Mouse (Mus musculus) embryonic facial prominence, embryonic 14.5 days (tissue): ENCODE data around the gene Arid5b. TPM values are rescaled to one million over a fixed set of nuclear protein-coding genes. Genes with fewer than 3 reads are reported as not detected.

Experiments used
- ATAC-seq: fragments of 200-750 bp; cut with Nextera tagmentation; 2 replicates; pipeline ENCODE4 v1.8.0; 2017; ENCODE audit warnings: low read depth, moderate number of reproducible peaks, moderate TSS enrichment
- DNase-seq: peaks from one replicate; pipeline ENCODE4 v3.0.0-alpha.2; 2015; ENCODE audit warnings: low spot score
- H3K27ac ChIP-seq: fragments of 300-500 bp; sonication (generic); replicated peaks from 2 replicates; pipeline ENCODE4 v1.5.1; 2014; ENCODE audit warnings: low read depth, mild to moderate bottlenecking, low read length, moderate library complexity
- H3K27me3 ChIP-seq: fragments of 300-500 bp; sonication (generic); replicated peaks from 2 replicates; pipeline ENCODE4 v1.6.1; 2014; ENCODE audit warnings: low read length; ENCODE audit not compliant: control insufficient read depth, insufficient read depth
- H3K36me3 ChIP-seq: fragments of 300-500 bp; sonication (generic); 2 replicates; pipeline ENCODE4 v1.6.1; 2014; ENCODE audit warnings: low read length, mixed read lengths; ENCODE audit not compliant: control insufficient read depth, insufficient read depth
- H3K4me1 ChIP-seq: fragments of 300-500 bp; sonication (generic); 2 replicates; pipeline ENCODE4 v1.6.1; 2014; ENCODE audit warnings: antibody characterized with exemption, low read length; ENCODE audit not compliant: control insufficient read depth, insufficient read depth
- H3K4me2 ChIP-seq: fragments of 300-500 bp; sonication (generic); 2 replicates; pipeline ENCODE4 v1.6.1; 2014; ENCODE audit warnings: low read depth, mild to moderate bottlenecking, low read length, moderate library complexity, mixed read lengths
- H3K4me3 ChIP-seq: fragments of 300-500 bp; sonication (generic); 2 replicates; pipeline ENCODE4 v1.5.1; 2014; ENCODE audit warnings: low read depth, mild to moderate bottlenecking, low read length
- H3K9ac ChIP-seq: fragments of 300-500 bp; sonication (generic); 2 replicates; pipeline ENCODE4 v1.6.1; 2014; ENCODE audit warnings: low read depth, mild to moderate bottlenecking, low read length, moderate library complexity, mixed read lengths
- H3K9me3 ChIP-seq: fragments of 300-500 bp; sonication (generic); 2 replicates; pipeline ENCODE4 v1.6.1; 2016; ENCODE audit warnings: low read length; ENCODE audit not compliant: control insufficient read depth
- WGBS: fragments of 180-500 bp; shearing (Covaris S2); extraction: QIAGEN DNeasy Blood & Tissue Kit; methylation state at CpG from one replicate; pipeline ENCODE4 v1.1.7; 2014; 5-methylcytosine and 5-hydroxymethylcytosine counted together
- polyA plus RNA-seq: library from polyadenylated mRNA; unstranded; fragments of >200 nt; fragmentation: Nextera tagmentation; extraction: Ambion mirVana; gene quantifications from 2 replicates; pipeline ENCODE4 v1.2.1, GENCODE M21; 2014

Gene Arid5b
- polyA plus RNA-seq, 1 experiment from 2014 or later = 34.4 TPM

GRCm38 (mm10) chr10:68052307-68052706 is 226.2 kb downstream of the Arid5b start:
- Histone ChIP-seq H3K4me2 (no peak overlapping the region), H3K4me1 (no peaks in the 10 kb centered on the region)
- WGBS = 87% methylated on average over 8 of the region's 8 CpGs

GRCm38 (mm10) chr10:68051316-68051933 is 227.1 kb downstream of the Arid5b start:
- H3K4me3 ChIP-seq = no peak overlapping the region
- no peaks in the 10 kb centered on the region for H3K9me3 ChIP-seq
- H3K36me3 ChIP-seq = no peaks in the 10 kb centered on the region
- H3K27me3 ChIP-seq = no peaks in the 10 kb centered on the region
- H3K4me2 ChIP-seq = no peak overlapping the region
- H3K4me1 ChIP-seq = no peaks in the 10 kb centered on the region
- no peak overlapping the region for H3K9ac ChIP-seq
- DNase-seq (peak; percentile 40), ATAC-seq (no peak; the same call in 1 of the 2 replicates)
- WGBS = 91% methylated on average over 14 of the region's 14 CpGs
- H3K27ac ChIP-seq = no peak overlapping the region

More at GRCm38 (mm10) chr10:68052307-68052706, 226.2 kb downstream of the Arid5b start:
- Histone ChIP-seq H3K27ac (no peak overlapping the region), H3K9me3 (no peaks in the 10 kb centered on the region), H3K4me3 (no peak overlapping the region), H3K27me3 (no peaks in the 10 kb centered on the region), H3K36me3 (no peaks in the 10 kb centered on the region), H3K9ac (no peak overlapping the region)
- ATAC-seq (no peak), DNase-seq (no peak)

- Histone ChIP-seq H3K27me3 (no peaks in the 10 kb centered on the region), H3K4me3 (no peak overlapping the region), H3K27ac (no peak overlapping the region), H3K4me2 (no peak overlapping the region), H3K9me3 (no peaks in the 10 kb centered on the region), H3K9ac (no peak overlapping the region), H3K36me3 (no peaks in the 10 kb centered on the region), H3K4me1 (no peaks in the 10 kb centered on the region)
- no peak for ATAC-seq
- 90% methylated on average over 13 of the region's 13 CpGs for WGBS
- no peak for DNase-seq
Measured at GRCm38 (mm10) chr10:68050882-68051281, 227.7 kb downstream of the Arid5b start.

- Histone ChIP-seq H3K27me3 (no peaks in the 10 kb centered on the region), H3K4me2 (no peak overlapping the region), H3K27ac (no peak overlapping the region), H3K9ac (no peak overlapping the region), H3K4me1 (no peaks in the 10 kb centered on the region), H3K9me3 (no peaks in the 10 kb centered on the region), H3K36me3 (no peaks in the 10 kb centered on the region), H3K4me3 (no peak overlapping the region)
- WGBS = 83% methylated on average over 8 of the region's 8 CpGs
- ATAC-seq = no peak
- DNase-seq = no peak
Measured at GRCm38 (mm10) chr10:68048641-68049305, 229.8 kb downstream of the Arid5b start.

GRCm38 (mm10) chr10:68044864-68045263 is 233.7 kb downstream of the Arid5b start:
- Histone ChIP-seq H3K4me3 (no peak overlapping the region), H3K36me3 (0 out of 2 replicates have a peak, but pooled peaks cover 6% of the 10 kb centered on the region), H3K9ac (no peak overlapping the region), H3K9me3 (no peaks in the 10 kb centered on the region), H3K4me2 (no peak overlapping the region), H3K27ac (no peak overlapping the region), H3K4me1 (no peaks in the 10 kb centered on the region), H3K27me3 (no peaks in the 10 kb centered on the region)
- WGBS = 90% methylated on average over 8 of the region's 8 CpGs
- ATAC-seq (no peak), DNase-seq (no peak)

GRCm38 (mm10) chr10:68043973-68044372 is 234.6 kb downstream of the Arid5b start:
- no peak overlapping the region for H3K4me2 ChIP-seq
- ATAC-seq (0 out of 2 replicates have a peak, but pooled peaks have one; percentile 41), DNase-seq (peak; percentile 33)
- H3K9me3 ChIP-seq = no peaks in the 10 kb centered on the region
- no peaks in the 10 kb centered on the region for H3K27me3 ChIP-seq
- no peaks in the 10 kb centered on the region for H3K4me1 ChIP-seq
- H3K9ac ChIP-seq = no peak overlapping the region
- no peak overlapping the region for H3K4me3 ChIP-seq
- 0 out of 2 replicates have a peak, but pooled peaks cover 6% of the 10 kb centered on the region for H3K36me3 ChIP-seq
- 45% methylated on average over 6 of the region's 6 CpGs for WGBS
- H3K27ac ChIP-seq = no peak overlapping the region
